Mouse (Mus musculus) spleen, adult 2 months (tissue): ENCODE results near the gene Zbtb8a. TPM values are rescaled to one million over a fixed set of nuclear protein-coding genes. Genes with fewer than 3 reads are reported as not detected.

ENCODE experiments used
- DNase-seq, 2 experiments: peaks; one replicate each; pipeline versions ENCODE4 v3.0.0 to v3.0.0-alpha.2; 2012 to 2021; ENCODE audit warnings: low spot score in 2 of 2, low read depth in 1 of 2
- H3K27ac ChIP-seq: fragments of 200-500 bp; 2 replicates; pipeline ENCODE4 v1.5.1; 2012; ENCODE audit warnings: low read length, inconsistent platforms; ENCODE audit not compliant: insufficient read depth
- H3K27me3 ChIP-seq: fragments of 200-500 bp; 2 replicates; pipeline ENCODE4 v1.6.1; 2012; ENCODE audit warnings: mild to moderate bottlenecking, moderate library complexity, low read length, inconsistent platforms; ENCODE audit not compliant: control insufficient read depth, insufficient read depth
- H3K36me3 ChIP-seq: fragments of 200-500 bp; 2 replicates; pipeline ENCODE4 v1.6.1; 2012; ENCODE audit warnings: mild to moderate bottlenecking, low read length, inconsistent platforms; ENCODE audit not compliant: control insufficient read depth, insufficient read depth
- H3K4me1 ChIP-seq: fragments of 200-500 bp; 2 replicates; pipeline ENCODE4 v1.6.1; 2011; ENCODE audit warnings: inconsistent platforms; ENCODE audit not compliant: control insufficient read depth, insufficient read depth, insufficient read length
- H3K4me3 ChIP-seq: fragments of 200-500 bp; 2 replicates; pipeline ENCODE4 v1.5.1; 2011; ENCODE audit warnings: mild to moderate bottlenecking, inconsistent platforms; ENCODE audit not compliant: insufficient read depth, insufficient read length; ENCODE audit errors: extremely low read depth
- CTCF ChIP-seq: fragments of 200-500 bp; IDR thresholded peaks from 2 replicates; pipeline ENCODE4 v1.5.1; 2011; ENCODE audit warnings: mild to moderate bottlenecking, inconsistent platforms; ENCODE audit not compliant: insufficient read depth, insufficient read length, insufficient replicate concordance; ENCODE audit errors: extremely low read depth
- POLR2A ChIP-seq: fragments of 200-500 bp; IDR thresholded peaks from 2 replicates; pipeline ENCODE4 v1.6.1; 2011; ENCODE audit warnings: low read depth, low read length, inconsistent platforms
- WGBS: fragments of 180-500 bp; shearing (Covaris S2); methylation state at CpG from one replicate; pipeline ENCODE4 v1.1.7; 2018; 5-methylcytosine and 5-hydroxymethylcytosine counted together
- polyA plus RNA-seq: library from polyadenylated mRNA; depleted of rRNA; stranded (reverse); fragments of >200 nt; gene quantifications from 2 replicates; pipeline ENCODE4 v1.2.3, GENCODE M21; 2012

Zbtb8a gene
- polyA plus RNA-seq, 1 experiment = 2.1 TPM

- Histone ChIP-seq H3K4me3 (no peak overlapping the region), H3K4me1 (no peaks in the 10 kb centered on the region; the same call in 1 of the 2 replicates), H3K36me3 (peaks cover 27% of the 10 kb centered on the region), H3K27me3 (no peaks in the 10 kb centered on the region), H3K27ac (no peak overlapping the region)
- 87% methylated on average over 1 of the region's 1 CpGs for WGBS
- TF ChIP-seq CTCF (no peak), POLR2A (no peak)
- DNase-seq = no peak
Measured at GRCm38 (mm10) chr4:129324756-129325155, 53.2 kb downstream of the Zbtb8a start.

- Histone ChIP-seq H3K27me3 (no peaks in the 10 kb centered on the region), H3K4me3 (no peak overlapping the region), H3K4me1 (no peaks in the 10 kb centered on the region; the same call in 1 of the 2 replicates), H3K36me3 (peaks cover 30% of the 10 kb centered on the region), H3K27ac (no peak overlapping the region)
- DNase-seq = no peak
- TF ChIP-seq CTCF = no peak
- no peak for TF ChIP-seq POLR2A
- WGBS = 85% methylated on average over 1 of the region's 1 CpGs
Measured at GRCm38 (mm10) chr4:129323491-129323890, 54.4 kb downstream of the Zbtb8a start.

GRCm38 (mm10) chr4:129322042-129322441 is 55.9 kb downstream of the Zbtb8a start:
- Histone ChIP-seq H3K4me1 (no peaks in the 10 kb centered on the region; the same call in 1 of the 2 replicates), H3K4me3 (no peak overlapping the region), H3K36me3 (peaks cover 23% of the 10 kb centered on the region), H3K27ac (no peak overlapping the region), H3K27me3 (no peaks in the 10 kb centered on the region)
- DNase-seq = no peak
- TF ChIP-seq CTCF = no peak
- no peak for TF ChIP-seq POLR2A
- 91% methylated on average over 5 of the region's 5 CpGs for WGBS

- H3K36me3 ChIP-seq = peaks cover 26% of the 10 kb centered on the region
- no peak overlapping the region for H3K27ac ChIP-seq
- H3K27me3 ChIP-seq = no peaks in the 10 kb centered on the region
- H3K4me3 ChIP-seq = no peak overlapping the region
- DNase-seq = no peak
- H3K4me1 ChIP-seq = no peaks in the 10 kb centered on the region; the same call in 1 of the 2 replicates
- TF ChIP-seq POLR2A = no peak
- no peak for TF ChIP-seq CTCF
- WGBS = 86% methylated on average over 1 of the region's 1 CpGs
Measured at GRCm38 (mm10) chr4:129320876-129321275, 57.0 kb downstream of the Zbtb8a start.

GRCm38 (mm10) chr4:129313886-129314285 is 64.0 kb downstream of the Zbtb8a start:
- Histone ChIP-seq H3K27ac (no peak overlapping the region), H3K4me1 (no peaks in the 10 kb centered on the region), H3K27me3 (no peaks in the 10 kb centered on the region), H3K4me3 (no peak overlapping the region), H3K36me3 (peaks cover 41% of the 10 kb centered on the region)
- no peak for DNase-seq
- WGBS = 88% methylated on average over 3 of the region's 3 CpGs
- TF ChIP-seq CTCF = no peak
- TF ChIP-seq POLR2A = no peak

GRCm38 (mm10) chr4:129307936-129308335 is 70.0 kb downstream of the Zbtb8a start:
- Histone ChIP-seq H3K27ac (no peak overlapping the region), H3K4me3 (no peak overlapping the region), H3K36me3 (peaks cover 25% of the 10 kb centered on the region), H3K27me3 (no peaks in the 10 kb centered on the region), H3K4me1 (no peaks in the 10 kb centered on the region)
- 95% methylated on average over 1 of the region's 1 CpGs for WGBS
- no peak for DNase-seq
- TF ChIP-seq CTCF = no peak
- TF ChIP-seq POLR2A = no peak

- WGBS = 84% methylated on average over 1 of the region's 1 CpGs
- no peak for DNase-seq
- Histone ChIP-seq H3K27ac (no peak overlapping the region), H3K36me3 (peaks cover 9% of the 10 kb centered on the region), H3K27me3 (no peaks in the 10 kb centered on the region), H3K4me1 (no peaks in the 10 kb centered on the region), H3K4me3 (no peak overlapping the region)
- TF ChIP-seq CTCF (no peak), POLR2A (no peak)
Measured at GRCm38 (mm10) chr4:129304306-129304705, 73.6 kb downstream of the Zbtb8a start.
